Mouse (Mus musculus) CD4-positive, CD25-positive, alpha-beta regulatory T cell, adult 2 months (primary cell): ENCODE results near the gene Smim6.
A peak's percentile ranks its signal among the peaks of the same experiment; 100 is the strongest.

Source experiments
- DNase-seq: peaks from one replicate; pipeline ENCODE4 v3.0.0-alpha.2; 2012; ENCODE audit warnings: low read depth, low spot score

Smim6 gene

DNA sequence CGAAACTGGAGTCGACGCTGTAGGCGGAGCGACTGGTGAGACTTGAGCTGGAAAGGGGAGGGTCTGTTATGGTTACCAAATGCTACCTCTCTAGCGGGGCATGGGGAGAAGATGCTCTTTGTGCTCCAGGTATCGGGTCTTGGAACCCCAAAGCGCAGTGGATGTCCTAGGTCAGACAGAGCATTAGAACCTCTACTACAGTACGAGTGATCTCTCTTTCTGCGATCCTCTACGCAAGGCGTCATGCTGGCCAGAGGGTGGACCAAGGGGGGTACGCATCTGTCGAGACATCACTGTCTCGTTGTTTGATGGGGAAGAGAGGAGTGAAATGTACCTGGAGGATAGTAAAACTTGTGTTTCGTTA is 21.9 kb downstream of the Smim6 start:
- DNase-seq = no peak

DNA sequence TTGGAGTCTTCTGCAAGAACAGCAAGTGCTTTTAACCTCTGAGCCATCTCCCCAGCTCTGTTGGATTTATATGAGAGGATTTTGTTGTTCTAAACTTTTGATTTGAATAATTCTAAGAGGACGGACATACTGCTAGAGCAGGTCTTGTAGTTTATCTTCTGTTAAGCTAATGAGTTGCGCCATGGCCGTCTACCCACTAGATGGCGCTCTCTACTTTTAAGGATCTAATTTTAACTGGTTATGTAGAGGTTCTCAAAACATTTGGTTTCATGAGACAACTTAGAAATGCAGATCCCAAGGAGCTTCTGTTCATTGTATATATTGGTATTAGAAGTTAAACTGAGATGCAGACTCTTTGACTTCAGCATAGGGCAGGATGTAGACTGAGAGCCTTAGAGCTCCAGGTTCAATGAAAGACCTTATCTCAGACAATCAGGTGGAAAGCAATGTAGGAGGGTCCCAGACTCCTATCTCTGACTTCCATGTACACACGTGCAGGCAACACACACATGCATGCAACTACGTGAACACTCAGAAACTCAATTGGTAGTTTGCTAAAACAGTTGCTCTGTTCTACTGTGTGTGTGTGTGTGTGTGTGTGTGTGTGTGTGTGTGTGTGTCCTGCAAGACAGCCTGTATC is 28.0 kb downstream of the Smim6 start:
- DNase-seq = peak; percentile 81

DNA sequence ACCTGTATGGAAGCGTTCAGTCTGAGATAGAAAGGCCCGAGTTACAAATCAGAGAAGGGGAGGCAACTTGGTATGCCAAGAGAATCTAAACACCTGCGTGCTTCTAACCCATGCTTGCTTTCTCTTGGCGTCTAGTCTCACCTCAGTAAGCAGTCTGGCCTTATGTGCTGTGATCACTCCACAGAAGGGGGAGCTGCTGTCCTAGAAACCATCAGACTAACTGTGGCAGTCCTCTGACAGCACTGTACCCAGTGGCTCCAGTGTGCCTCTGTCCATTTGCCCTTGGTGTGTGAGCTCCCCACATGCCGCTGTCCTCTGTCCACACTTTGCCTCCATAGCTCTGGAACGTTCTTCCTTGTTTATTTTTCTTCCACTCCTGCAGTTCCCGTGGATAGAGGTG is 30.2 kb downstream of the Smim6 start:
- no peak for DNase-seq

DNA sequence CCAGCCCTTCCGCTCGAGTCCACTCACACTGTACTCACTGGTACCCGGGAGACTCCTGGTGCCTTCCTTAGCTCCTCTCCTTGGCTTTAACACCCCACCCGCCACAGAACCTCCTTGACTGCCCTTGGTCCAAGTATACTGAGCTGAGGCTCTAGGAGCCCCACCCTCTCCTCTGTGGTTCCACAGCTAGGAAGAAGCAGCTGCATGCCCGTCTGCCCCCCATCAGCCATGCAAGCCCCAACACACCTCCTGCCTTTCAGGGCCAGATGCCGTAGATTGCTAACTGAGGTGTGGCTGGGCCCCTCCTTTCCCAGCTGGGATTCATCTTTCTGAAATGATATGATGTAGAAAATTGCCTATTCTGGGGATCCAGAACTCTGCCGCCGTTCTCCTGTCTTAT is 33.4 kb downstream of the Smim6 start:
- no peak for DNase-seq

DNA sequence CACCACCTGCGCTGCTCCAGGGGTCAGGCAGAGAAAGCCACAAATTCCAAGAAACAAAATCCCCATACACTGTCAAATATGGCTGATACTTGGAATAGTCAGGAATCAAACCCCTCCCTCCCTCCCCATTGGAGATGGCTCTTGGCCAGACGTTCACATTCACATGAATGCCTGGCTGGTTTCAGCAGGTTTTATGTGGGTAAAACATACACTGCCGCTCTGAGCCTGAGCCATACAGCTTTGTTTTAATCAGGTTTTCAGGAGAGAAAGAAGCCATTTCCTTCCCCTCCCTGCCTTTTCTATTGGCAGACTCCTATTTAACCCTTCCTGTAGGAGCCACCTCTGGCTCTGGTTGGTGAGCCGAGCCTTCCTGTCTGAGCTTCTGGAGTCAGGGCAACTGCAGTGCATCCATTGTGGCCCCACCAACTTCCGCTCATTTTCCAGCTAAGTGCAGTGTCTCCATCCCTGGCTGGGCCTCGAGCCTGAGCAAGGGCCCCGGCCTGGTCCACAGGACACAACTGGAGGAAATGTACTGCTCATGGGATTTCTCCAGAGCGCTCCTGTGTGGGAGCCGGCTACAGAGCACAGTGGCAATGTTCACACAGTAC is 34.5 kb downstream of the Smim6 start:
- DNase-seq = no peak

DNA sequence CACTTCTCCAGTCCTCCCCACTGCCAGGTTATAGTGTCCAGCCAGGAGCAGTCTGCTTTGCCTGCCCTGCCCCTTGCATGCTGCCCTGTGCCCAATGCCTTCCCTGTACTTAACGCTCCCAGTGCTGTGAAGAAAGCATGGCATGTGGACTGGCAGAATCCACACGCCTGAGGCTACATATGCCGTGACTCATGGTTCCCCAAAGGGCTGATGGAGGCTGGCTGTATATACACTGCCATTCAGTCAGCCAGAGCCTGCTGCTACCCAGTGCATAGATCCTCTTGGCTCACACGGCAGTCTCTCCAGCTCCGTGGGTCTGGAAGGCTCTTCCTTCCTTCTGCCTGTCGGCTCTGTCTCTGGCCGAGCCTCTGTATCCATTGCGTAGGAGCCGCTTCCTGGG is 36.5 kb downstream of the Smim6 start:
- DNase-seq = no peak

DNA sequence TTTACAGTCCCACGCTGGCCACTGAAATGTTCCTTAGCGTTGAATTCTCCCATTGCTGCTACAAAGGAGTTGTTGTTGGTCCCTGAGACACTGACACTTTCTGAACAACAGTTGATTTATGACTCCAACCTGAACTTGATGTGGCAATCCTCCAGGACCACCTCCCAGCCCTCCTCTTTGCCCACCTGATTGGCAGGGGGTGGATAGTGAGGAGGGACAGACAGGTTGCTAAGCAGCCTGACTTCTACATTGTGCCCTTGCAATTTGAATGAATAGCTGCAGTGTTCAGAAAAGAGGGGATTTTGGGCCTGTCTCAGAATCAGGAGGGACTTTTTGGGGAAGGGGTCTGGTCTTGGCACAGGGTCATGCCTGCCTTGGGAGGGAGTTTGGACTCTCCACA is 38.9 kb downstream of the Smim6 start:
- DNase-seq = no peak

DNA sequence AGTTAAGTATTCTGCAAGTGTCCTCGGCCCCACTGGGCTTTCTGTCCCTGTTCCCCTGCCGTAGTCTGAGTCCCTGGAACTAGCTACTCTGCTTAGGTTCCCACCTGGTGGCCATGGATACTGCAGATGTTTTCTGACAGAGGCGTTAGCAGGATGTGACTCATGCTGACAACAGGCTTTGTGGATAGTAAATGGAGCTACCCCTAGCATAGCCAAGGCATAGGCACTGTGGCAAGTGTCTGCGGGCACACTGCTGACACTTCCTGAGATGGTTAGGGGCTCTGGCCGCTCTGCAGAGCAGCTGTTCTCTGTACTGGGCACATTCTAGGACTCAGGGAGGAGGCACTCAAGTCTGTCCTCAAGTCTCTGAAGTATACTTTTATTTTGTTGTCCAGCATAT is 42.9 kb downstream of the Smim6 start:
- DNase-seq = no peak

DNA sequence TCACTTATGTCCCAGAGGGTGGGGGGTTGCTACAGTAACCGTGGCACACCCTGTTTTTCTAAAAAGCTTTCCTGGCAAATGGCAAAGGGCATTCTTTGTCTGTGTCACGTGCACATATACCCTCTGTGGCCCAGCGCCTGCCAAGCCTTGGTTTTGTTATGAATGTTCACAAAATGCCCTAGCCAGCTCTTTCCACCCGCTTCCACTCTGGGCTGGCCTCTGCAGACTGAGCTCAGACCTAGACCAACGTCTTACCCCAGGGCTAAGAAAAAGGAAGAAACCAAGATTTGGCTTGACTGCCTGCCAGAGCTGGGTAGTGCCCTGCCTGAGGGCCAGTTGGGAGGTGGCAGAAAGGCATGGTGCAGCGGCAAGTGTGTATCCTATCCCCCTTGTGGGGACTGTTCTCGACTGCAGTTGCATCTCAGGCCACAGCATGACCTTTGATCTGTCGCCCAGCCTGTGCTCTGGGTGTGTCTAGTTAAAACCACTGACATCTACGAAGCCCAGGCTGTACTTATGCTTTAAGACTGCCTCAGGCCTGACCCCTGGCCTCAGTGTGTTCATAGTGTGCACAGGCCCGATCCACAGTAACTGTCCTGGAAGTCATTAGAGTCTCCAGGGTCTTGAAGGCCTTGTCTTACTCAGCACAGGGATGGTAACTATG is 43.5 kb downstream of the Smim6 start:
- no peak for DNase-seq

DNA sequence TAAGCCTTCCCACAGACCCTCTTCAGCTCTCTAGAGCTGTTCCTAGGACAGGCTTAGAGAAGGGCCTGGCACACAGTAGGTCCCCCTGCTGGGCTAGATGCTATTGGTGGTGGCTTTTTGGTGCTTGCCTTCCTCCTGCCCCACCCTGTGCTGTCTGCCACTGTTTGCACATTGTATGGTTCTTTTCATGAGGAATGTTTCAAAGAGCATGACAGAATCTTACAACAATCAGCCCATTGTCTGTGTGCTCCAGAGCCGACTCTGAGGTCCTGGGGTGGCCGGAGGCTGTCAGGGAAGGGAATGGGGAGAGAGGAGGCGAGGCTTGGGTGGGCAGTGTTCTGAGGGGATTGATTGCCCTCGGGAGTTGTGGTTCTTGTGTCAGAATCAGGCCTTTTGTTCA is 44.6 kb downstream of the Smim6 start:
- DNase-seq = no peak

DNA sequence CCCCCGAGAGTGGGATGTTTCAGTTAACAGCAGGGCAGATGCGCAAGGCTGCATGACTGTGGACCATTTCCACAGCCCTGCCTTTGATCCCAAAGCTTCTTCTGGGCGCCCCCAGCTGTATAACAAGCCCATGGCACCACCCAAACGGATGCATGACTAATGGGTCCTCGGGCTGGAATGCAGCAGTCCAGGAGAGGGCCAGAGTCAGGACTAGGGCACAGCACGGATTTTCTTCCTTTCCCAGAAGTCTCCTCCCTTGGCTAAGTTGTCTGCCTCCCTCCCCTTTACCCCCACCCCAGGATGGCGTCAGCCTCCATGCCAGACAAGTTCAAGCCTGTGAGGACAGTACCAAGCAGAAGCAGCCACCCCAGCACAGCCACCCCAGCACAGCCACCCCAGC is 46.2 kb downstream of the Smim6 start:
- DNase-seq = no peak

DNA sequence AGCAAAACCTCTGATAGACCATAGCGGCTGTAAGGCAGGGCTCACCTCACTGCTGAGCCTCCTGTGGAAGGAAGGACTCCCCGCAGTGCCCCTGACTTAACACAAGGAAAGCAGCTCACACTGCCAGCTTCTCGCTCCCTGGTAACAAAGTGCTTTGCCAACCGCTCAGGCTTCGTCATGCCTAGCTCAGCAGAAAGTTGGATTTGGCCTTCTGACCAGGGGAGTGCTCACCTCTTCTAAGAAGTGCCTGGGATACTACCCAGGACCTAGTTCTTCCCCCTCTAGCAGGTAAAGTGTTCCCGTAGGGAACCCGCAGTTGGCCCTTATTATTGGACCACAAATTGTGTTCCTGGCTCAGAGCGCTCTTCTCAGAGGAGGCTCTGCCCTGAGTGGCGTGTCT is 47.2 kb downstream of the Smim6 start:
- no peak for DNase-seq

DNA sequence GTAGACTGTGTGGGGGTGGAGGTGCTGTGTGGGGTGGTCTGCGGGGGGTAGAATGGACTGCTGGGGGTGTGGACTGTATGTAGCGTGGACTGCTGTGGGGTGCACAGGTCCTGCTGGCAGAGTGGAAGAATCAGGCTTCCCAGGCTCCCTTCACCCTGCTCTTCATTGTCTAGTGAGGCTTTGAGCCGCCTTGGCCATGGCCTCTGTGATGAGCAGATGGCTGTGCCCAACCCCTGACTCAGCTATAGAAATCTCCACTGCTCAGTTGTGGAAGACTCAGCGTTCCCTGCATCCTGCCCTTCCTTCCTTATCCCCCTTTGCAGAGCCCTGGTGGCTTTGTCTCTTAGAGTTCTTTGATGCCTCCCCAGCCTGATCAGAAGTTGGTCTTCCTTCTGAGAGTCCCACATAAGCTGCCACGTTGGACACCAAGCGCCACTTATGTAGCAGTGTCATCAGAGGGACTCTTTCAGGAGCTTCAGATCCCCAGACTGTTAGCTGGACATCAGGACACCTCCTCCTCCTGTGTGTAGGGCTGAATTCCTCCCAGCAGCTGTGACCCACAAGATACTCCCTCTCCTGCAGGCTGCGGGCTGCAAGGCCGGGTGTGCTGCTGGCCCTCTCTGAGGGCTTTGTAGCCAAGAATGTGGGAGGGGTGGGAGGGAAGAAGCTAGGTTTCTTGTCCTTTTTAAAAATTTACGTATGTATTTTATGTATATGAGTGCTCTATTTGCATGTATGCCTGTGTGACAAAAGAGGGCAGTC is 51.0 kb downstream of the Smim6 start:
- DNase-seq = no peak
